Mouse (Mus musculus) heart, postnatal 0 days (tissue): ENCODE data around the gene Trim44.

Source experiments
- CTCF ChIP-seq: IDR thresholded peaks from 2 replicates; pipeline ENCODE4 v1.5.1; 2016; ENCODE audit warnings: antibody characterized with exemption, control low read depth, low read depth
- EP300 ChIP-seq: IDR thresholded peaks from 2 replicates; pipeline ENCODE4 v1.6.1; 2016; ENCODE audit warnings: antibody characterized with exemption, low read depth

DNA sequence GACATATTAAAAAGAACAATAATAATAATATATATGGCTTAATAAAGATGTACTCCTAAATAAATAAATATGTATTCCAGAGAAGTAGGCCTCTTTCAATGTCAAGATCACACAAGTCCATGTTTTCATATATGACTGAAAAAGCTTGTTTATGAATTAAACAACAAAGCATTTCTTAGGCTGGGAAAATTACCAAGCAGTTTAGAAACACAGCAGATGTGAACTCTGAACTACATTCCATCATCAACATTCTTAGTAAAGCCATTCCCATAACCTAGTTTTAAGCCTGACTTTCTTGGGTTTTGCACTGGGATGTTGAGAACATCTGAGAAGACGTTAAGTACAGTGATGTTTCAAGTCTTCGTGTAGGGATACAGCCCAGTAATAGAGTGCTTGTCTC is 45.4 kb downstream of the Trim44 start:
- TF ChIP-seq CTCF, result no peak
- no peak for TF ChIP-seq EP300
